Mouse (Mus musculus) brown adipose tissue, adult 24 weeks (tissue): ENCODE results near the gene Gprc5b. TPM values are rescaled to one million over a fixed set of nuclear protein-coding genes. Genes with fewer than 3 reads are reported as not detected.

Experiments used
- H3K27ac ChIP-seq: fragments of 200-500 bp; replicated peaks from 2 replicates; pipeline ENCODE4 v1.5.1; 2012; ENCODE audit warnings: low read depth, mild to moderate bottlenecking, low read length
- H3K4me1 ChIP-seq: fragments of 200-500 bp; 2 replicates; pipeline ENCODE4 v1.6.1; 2012; ENCODE audit warnings: low read length, mixed read lengths; ENCODE audit not compliant: control insufficient read depth, insufficient read depth, insufficient read length
- H3K4me3 ChIP-seq: fragments of 200-500 bp; 2 replicates; pipeline ENCODE4 v1.5.1; 2012; ENCODE audit warnings: low read depth, mild to moderate bottlenecking, low read length, moderate library complexity; ENCODE audit not compliant: insufficient read depth
- polyA plus RNA-seq: library from polyadenylated mRNA; stranded (reverse); fragments of >200 nt; gene quantifications from 2 replicates; pipeline ENCODE4 v1.2.4, GENCODE M21; 2012; ENCODE audit not compliant: missing spikeins, insufficient read depth, insufficient read length

Gprc5b gene
- polyA plus RNA-seq, 1 experiment, result 65.8 TPM

- Histone ChIP-seq H3K4me1 (peaks cover 4% of the 10 kb centered on the region; the same call in 1 of the 2 replicates), H3K27ac (peak overlapping the region; percentile 52), H3K4me3 (peak overlapping the region; percentile 90)
Observed at GRCm38 (mm10) chr7:118994231-118994842, 674 bp downstream of the Gprc5b start.

GRCm38 (mm10) chr7:118993597-118994230 lies 1.3 kb downstream of the Gprc5b start:
- Histone ChIP-seq H3K27ac (peak overlapping the region; percentile 52), H3K4me1 (peaks cover 4% of the 10 kb centered on the region), H3K4me3 (peak overlapping the region; percentile 90)

- peaks cover 9% of the 10 kb centered on the region for H3K4me1 ChIP-seq
- H3K27ac ChIP-seq, result peak overlapping the region; percentile 52
- peak overlapping the region; percentile 90 for H3K4me3 ChIP-seq
Observed at GRCm38 (mm10) chr7:118992623-118993405, 2.2 kb downstream of the Gprc5b start.

DNA sequence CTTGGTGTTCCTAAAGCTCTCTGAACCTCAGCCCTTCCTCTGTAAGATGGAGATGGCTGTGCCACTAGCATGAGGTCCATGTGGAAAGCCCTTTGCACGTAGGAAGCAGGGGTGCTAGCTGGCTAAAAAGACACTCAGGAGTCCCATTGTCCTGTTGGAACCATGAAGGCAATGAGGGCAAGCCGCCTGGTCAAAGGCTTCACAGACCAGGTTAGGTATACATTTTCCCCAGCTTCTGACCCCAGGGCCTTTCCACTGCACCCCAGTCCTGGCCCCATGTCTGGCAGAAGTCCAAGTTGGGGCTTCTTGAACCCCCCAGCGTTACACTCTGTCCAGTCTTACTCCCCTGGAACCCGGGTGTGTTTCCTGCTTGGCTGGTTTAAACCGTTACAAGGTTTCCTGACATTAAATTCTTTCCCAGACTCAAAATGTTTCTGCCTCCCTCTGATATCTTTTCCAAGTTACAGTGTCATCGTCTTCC lies 2.9 kb downstream of the Gprc5b start:
- H3K4me3 ChIP-seq, result peak overlapping the region; percentile 11; the same call in 1 of the 2 replicates
- H3K4me1 ChIP-seq, result peaks cover 13% of the 10 kb centered on the region
- peak overlapping the region; percentile 20 for H3K27ac ChIP-seq

DNA sequence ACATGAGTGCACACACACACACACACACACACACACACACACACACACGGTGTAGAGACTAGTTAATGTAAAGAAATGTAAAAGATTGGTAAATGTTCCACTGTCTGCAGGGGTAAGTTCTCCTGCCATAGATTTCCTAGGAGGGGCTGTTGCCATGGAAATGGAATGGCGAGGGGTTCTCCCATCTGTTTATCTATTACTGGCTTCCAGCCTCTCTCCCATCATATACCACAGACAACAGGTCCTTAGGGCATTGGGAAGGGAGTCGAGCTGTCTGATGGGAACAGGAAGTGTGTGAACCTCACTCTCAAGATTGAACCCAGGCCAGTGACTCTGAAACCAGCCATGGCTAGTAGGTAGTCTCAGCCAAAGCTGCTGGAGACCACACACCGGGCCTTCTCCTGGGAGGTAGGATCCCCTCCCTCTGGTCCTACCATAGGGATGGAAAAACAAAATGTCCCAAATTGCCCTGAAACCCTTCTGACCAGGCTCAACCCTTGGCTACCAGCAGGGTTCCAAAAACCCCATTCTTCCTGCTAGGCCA lies 3.6 kb downstream of the Gprc5b start:
- peaks cover 13% of the 10 kb centered on the region for H3K4me1 ChIP-seq
- no peak overlapping the region for H3K4me3 ChIP-seq
- H3K27ac ChIP-seq, result peak overlapping the region; percentile 20

DNA sequence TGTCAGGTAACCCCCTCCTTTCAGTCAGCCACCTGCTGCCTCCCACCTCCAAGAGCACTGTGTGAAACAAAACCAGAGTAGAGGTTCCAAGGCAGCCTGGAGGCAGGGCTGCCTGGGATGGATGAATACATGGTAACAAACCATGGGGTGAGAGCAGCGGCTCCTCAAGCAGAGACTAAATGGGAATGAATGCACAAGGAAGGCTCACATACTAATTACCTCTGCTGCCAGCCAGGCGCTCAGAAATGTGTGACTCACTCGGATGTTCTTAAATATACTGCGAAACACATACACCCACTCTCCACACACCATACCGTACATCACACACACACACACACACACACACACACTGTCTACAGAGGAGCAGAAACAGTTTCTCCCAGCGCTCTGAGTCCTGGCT lies 4.7 kb downstream of the Gprc5b start:
- no peak overlapping the region for H3K27ac ChIP-seq

DNA sequence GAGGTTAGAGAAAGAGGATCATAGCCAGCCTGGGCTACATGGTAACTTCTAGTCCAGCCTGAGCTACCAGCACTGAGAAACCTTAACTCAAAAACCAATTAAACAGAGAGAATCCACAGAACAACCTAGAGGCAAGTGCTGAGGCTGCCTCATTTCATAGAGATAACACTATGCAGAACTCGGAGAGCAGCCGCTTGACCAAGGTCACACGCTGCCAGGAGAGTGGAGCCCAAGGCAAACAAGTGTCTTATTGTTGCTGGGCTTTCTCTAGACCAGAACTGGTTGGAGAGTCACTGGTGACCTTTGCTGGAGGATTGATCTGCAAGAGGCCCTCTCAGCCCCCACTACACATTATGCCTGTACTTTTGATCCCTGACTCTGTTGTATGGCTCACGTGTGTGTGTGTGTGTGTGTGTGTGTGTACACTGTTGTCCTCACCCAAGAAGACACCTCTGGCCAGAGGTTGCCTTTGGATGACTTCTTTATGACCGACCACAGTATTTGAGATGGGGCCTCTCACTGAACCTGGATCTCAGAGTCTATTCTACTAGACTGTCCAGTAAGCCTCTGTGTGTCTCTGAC lies 5.6 kb downstream of the Gprc5b start:
- H3K27ac ChIP-seq, result no peak overlapping the region
- H3K4me3 ChIP-seq, result no peak overlapping the region
- H3K4me1 ChIP-seq, result peaks cover 20% of the 10 kb centered on the region

More for the DNA sequence above, 4.7 kb downstream of the Gprc5b start:
- Histone ChIP-seq H3K4me3 (no peak overlapping the region), H3K4me1 (peaks cover 17% of the 10 kb centered on the region)

DNA sequence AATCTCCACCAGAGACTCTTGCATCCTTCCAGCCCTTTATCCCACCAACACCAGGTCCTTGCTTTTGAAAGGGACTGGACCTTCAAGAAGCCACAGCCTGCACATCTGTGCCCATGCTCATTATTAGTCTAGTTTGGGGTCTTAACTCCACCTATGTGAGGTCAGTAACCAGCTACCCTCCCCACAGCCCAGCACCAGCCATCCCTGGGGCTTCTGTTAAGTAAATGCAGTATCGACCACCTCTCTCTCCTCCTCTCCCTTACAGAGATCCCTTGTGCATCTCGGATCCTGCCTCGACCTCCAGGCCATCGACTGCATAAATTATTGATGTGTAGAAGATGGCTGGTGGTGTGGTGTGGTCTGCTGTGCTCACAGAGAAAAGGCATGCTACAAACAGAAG lies 8.6 kb downstream of the Gprc5b start:
- peaks cover 38% of the 10 kb centered on the region for H3K4me1 ChIP-seq
- H3K27ac ChIP-seq, result no peak overlapping the region
- no peak overlapping the region for H3K4me3 ChIP-seq

DNA sequence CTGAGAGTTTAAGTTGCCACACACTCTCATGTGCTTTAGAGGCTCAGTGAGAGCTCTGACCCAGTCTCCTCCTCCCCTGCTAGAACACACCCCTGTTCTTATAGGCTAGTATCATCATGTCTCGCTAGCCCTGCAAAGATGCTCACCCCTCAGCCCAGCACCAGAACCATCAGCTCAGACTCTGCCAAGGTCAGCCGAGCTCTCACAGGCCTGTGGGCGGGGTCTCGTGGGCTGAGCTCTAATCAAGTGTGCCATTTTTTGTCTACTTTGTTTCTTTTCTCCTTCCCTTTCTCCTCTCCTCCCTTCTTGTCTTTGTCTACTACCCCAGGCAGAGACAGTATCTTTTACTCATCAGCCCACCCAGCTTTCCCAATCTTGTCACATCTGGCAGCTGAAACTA lies 9.2 kb downstream of the Gprc5b start:
- Histone ChIP-seq H3K4me1 (peaks cover 39% of the 10 kb centered on the region), H3K4me3 (no peak overlapping the region), H3K27ac (no peak overlapping the region)

DNA sequence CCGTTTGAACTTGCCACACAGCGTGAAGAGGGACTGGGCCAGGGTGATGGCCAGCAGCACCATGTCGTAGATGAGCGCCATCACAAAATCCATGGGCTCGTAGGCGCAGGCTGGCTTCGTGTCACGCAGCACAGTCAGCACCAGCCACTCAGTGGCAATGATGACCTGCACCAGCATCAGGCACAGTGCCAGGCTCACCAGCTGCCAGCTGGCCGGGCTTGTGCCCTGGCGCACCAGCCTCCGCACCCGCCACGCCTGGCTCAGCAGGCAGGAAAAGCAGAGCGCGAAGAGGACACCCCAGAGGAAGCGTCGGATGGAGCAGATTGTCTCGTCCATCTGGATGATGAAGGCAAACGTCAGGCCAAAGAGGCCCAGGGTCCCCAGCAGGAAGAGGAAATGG lies 11.1 kb downstream of the Gprc5b start:
- Histone ChIP-seq H3K4me1 (peaks cover 51% of the 10 kb centered on the region), H3K4me3 (no peak overlapping the region), H3K27ac (no peak overlapping the region)

DNA sequence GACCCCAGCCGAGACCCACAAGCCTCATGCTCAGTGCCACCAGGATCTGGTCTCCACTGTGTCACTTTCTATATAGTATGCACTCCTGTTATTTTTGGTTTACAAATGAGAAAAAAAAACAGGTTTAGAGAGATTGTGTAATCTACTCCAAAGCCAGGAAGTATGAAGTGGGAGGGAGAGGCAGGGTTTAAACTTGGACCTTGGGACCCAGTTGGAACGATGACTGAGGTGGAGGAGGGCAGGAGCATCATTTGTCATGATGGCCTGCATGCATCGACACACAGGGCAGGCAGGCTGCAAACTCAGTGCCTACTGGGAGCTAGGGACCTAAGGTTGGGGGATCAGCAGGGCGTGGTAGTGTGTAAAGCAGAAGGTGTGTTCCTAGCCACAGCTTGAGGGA lies 12.4 kb downstream of the Gprc5b start:
- no peak overlapping the region for H3K4me3 ChIP-seq
- no peak overlapping the region for H3K27ac ChIP-seq
- H3K4me1 ChIP-seq, result peaks cover 48% of the 10 kb centered on the region

DNA sequence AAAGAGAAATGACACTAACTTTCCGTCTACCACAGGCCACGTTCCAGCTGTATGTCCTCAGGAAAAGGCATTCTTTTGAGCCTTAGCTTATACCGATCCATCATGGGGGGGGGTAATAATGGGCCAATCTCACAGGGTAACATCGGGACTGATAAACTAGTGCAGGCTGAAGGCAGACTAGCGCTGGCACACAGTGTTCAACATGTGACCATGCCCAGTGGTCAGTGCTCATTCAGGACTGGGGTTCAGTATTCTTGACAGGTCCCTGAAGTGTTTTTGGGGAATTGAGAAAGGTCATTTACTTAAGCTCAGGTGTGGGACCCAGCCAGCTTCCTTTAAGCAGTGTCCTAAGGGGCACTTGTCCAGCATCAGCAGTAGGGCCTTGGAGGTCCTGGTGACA lies 13.2 kb downstream of the Gprc5b start:
- no peak overlapping the region for H3K4me3 ChIP-seq
- H3K27ac ChIP-seq, result no peak overlapping the region; the same call in 1 of the 2 replicates
- peaks cover 51% of the 10 kb centered on the region for H3K4me1 ChIP-seq

DNA sequence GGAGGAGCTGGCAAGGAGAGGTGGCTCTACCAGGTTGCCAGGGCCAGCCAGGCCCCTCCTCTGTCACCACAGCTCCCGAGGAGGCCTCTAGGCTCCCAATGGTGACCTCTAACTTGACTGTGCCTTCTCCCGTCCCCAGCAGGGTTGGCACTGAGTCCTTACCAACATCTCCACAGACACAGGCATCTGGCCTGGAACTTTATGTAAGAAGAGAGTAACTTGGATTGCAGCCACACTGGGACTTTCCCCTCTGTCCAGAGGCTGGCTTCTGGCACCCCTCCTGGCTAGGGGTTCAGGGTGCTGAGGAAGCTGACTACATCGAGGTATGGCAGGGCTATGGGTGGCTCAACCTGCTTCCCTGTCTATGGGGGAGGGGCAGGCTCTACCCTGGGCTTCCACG lies 13.7 kb downstream of the Gprc5b start:
- Histone ChIP-seq H3K27ac (peak overlapping the region; percentile 31; the same call in 1 of the 2 replicates), H3K4me1 (peaks cover 53% of the 10 kb centered on the region)

DNA sequence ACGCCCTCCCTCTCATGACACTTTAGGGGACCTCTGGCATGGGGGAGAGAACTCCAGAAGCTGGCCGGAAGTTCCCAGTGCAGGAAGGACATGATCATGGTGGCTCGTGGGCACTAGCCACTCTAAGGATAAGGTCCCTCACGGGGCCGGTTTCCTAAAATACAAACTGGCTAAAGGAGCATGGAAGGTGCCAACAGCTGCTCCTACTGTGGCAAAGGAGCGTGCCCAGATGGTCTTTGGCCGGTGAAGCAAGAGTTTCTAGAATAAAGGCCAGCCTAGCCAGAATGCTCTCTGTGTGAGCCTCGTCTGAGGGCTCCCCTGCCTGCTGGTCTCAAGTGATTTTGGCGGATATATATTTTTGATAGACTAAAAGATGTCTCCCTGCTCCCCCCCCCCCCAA lies 15.3 kb downstream of the Gprc5b start:
- Histone ChIP-seq H3K4me1 (peaks cover 55% of the 10 kb centered on the region), H3K27ac (no peak overlapping the region), H3K4me3 (no peak overlapping the region)

More for the DNA sequence above, 13.7 kb downstream of the Gprc5b start:
- no peak overlapping the region for H3K4me3 ChIP-seq

DNA sequence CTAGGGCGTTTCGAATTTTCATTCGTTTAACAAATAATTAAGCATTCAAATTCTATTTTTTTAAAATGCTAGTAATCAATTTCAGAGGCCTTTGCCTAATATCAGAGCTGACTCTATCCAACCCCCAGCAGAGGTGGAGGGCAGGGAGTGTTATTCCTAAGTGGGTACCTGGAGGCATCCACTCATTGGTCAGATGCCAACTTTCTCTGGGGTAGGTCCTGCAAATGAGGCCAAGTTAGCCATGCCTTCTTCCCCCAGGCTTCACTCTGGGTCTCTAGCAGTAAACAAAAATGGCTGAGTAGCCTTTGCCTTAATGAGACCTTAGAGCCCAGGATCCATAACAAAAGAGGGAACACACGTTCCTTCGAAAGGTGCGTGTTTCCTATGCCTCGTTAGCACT lies 15.9 kb downstream of the Gprc5b start:
- no peak overlapping the region for H3K27ac ChIP-seq
- no peak overlapping the region for H3K4me3 ChIP-seq

More for the DNA sequence above, 15.9 kb downstream of the Gprc5b start:
- H3K4me1 ChIP-seq, result peaks cover 50% of the 10 kb centered on the region
